Mouse (Mus musculus): Measurements from ENCODE around the gene Samt1. TPM values are rescaled to one million over a fixed set of nuclear protein-coding genes. Genes with fewer than 3 reads are reported as not detected.
"Not testable (repeated sequence)": the region's sequence is repeated elsewhere in the genome, so short reads cannot be mapped to it uniquely, and the experiment has no call there.

Gene Samt1
- polyA plus RNA-seq (2014; fragmentation: Nextera tagmentation; extraction: Ambion mirVana), result not detected in 2 replicates

DNA sequence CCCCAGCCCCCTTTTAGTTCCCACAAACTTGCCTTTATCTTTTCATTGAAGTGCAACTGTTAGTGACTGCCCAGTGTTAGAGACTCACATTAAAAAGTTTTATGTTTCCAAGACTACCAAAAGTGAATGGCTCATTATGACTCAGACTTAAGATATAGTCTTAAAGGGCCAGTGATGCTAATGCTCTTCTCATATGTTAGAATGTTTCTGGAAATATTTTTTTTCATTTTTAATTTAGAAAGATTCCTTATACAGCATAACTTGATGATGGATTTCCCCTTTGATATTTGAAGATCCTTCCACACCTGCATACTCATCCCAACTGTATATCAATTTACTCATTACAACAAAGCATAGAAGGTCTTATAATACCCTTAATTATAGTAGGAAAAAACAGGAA is at the start of gene Samt1:
TSS of gene Samt1 (minus strand) at position 101 of the 400 bp plus-strand sequence.
- not testable (repeated sequence) for H3K4me3 ChIP-seq (ENCODE audit: low read depth, low read length); DNase-seq (ENCODE audit: low spot score); H3K4me1 ChIP-seq (replicated peaks; ENCODE audit: control insufficient read depth, insufficient read depth, low read length); ATAC-seq (replicated peaks; ENCODE audit: low FRiP score); H3K9ac ChIP-seq (ENCODE audit: low read depth, low read length); H3K9me3 ChIP-seq (ENCODE audit: control insufficient read depth, low read length); H3K27ac ChIP-seq (ENCODE audit: low read depth, low read length); H3K36me3 ChIP-seq (ENCODE audit: control insufficient read depth, insufficient read depth, low read length); H3K4me2 ChIP-seq; H3K27me3 ChIP-seq (replicated peaks; ENCODE audit: control insufficient read depth, insufficient read depth, low read length)

DNA sequence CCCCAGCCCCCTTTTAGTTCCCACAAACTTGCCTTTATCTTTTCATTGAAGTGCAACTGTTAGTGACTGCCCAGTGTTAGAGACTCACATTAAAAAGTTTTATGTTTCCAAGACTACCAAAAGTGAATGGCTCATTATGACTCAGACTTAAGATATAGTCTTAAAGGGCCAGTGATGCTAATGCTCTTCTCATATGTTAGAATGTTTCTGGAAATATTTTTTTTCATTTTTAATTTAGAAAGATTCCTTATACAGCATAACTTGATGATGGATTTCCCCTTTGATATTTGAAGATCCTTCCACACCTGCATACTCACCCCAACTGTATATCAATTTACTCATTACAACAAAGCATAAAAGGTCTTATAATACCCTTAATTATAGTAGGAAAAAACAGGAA is 42.5 kb upstream of the Samt1 start, which contains the start of gene Gm10057:
TSS of gene Gm10057 (minus strand) at position 101 of the 400 bp plus-strand sequence.
- H3K4me1 ChIP-seq (replicated peaks; ENCODE audit: control insufficient read depth, insufficient read depth, low read length); ATAC-seq (replicated peaks; ENCODE audit: low FRiP score); DNase-seq (ENCODE audit: low spot score); H3K9me3 ChIP-seq (ENCODE audit: control insufficient read depth, low read length); H3K4me2 ChIP-seq; H3K27me3 ChIP-seq (replicated peaks; ENCODE audit: control insufficient read depth, insufficient read depth, low read length); H3K36me3 ChIP-seq (ENCODE audit: control insufficient read depth, insufficient read depth, low read length); H3K4me3 ChIP-seq (ENCODE audit: low read depth, low read length); H3K27ac ChIP-seq (ENCODE audit: low read depth, low read length); H3K9ac ChIP-seq (ENCODE audit: low read depth, low read length): not testable (repeated sequence)

- H3K4me1 ChIP-seq (replicated peaks; ENCODE audit: control insufficient read depth, insufficient read depth, low read length); H3K9me3 ChIP-seq (ENCODE audit: control insufficient read depth, low read length); ATAC-seq (replicated peaks; ENCODE audit: low FRiP score); H3K27ac ChIP-seq (ENCODE audit: low read depth, low read length); H3K27me3 ChIP-seq (replicated peaks; ENCODE audit: control insufficient read depth, insufficient read depth, low read length); H3K9ac ChIP-seq (ENCODE audit: low read depth, low read length); H3K36me3 ChIP-seq (ENCODE audit: control insufficient read depth, insufficient read depth, low read length); H3K4me3 ChIP-seq (ENCODE audit: low read depth, low read length); H3K4me2 ChIP-seq; DNase-seq (ENCODE audit: low spot score): not testable (repeated sequence)
Observed at GRCm38 (mm10) chrX:154033727-154034126, 21.3 kb upstream of the Samt1 start, which contains the start of gene 4921511M17Rik. Gene 4921511M17Rik (minus strand): TSS chrX:154033827.

- WGBS, result no CpG with 5 or more reads among the region's 2 CpGs
- H3K27ac ChIP-seq (ENCODE audit: low read depth, low read length); H3K4me2 ChIP-seq; H3K4me3 ChIP-seq (ENCODE audit: low read depth, low read length); H3K27me3 ChIP-seq (replicated peaks; ENCODE audit: control insufficient read depth, insufficient read depth, low read length); ATAC-seq (replicated peaks; ENCODE audit: low FRiP score); H3K4me1 ChIP-seq (replicated peaks; ENCODE audit: control insufficient read depth, insufficient read depth, low read length); H3K9ac ChIP-seq (ENCODE audit: low read depth, low read length); H3K9me3 ChIP-seq (ENCODE audit: control insufficient read depth, low read length); DNase-seq (ENCODE audit: low spot score); H3K36me3 ChIP-seq (ENCODE audit: control insufficient read depth, insufficient read depth, low read length): not testable (repeated sequence)
Observed at GRCm38 (mm10) chrX:153976914-153977313, 35.5 kb downstream of the Samt1 start.

DNA sequence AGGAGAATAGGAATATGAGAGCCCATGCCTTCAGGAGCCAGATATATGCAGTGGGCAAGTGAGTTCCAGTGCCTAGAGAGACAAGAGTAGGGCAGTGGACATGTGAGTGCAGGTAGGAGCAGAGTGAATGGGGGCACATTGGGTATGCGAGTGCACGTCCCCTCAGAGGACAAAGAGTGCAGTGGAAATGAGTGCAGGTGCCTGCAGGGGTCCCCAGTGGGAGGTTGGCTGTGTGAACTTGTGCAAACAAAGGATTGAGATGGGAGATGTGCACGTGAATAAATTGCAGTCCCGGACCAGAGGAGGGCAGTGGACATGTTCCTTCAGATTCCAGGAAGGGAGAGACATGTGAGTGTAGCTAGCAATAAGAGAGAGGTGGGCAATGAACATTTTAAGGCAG is 36.0 kb downstream of the Samt1 start:
- H3K4me3 ChIP-seq (ENCODE audit: low read depth, low read length); H3K27me3 ChIP-seq (replicated peaks; ENCODE audit: control insufficient read depth, insufficient read depth, low read length); H3K36me3 ChIP-seq (ENCODE audit: control insufficient read depth, insufficient read depth, low read length); H3K9me3 ChIP-seq (ENCODE audit: control insufficient read depth, low read length); H3K9ac ChIP-seq (ENCODE audit: low read depth, low read length); ATAC-seq (replicated peaks; ENCODE audit: low FRiP score); H3K4me2 ChIP-seq; DNase-seq (ENCODE audit: low spot score); H3K27ac ChIP-seq (ENCODE audit: low read depth, low read length); H3K4me1 ChIP-seq (replicated peaks; ENCODE audit: control insufficient read depth, insufficient read depth, low read length): not testable (repeated sequence)
- 27% methylated on average over 4 of the region's 4 CpGs for WGBS

DNA sequence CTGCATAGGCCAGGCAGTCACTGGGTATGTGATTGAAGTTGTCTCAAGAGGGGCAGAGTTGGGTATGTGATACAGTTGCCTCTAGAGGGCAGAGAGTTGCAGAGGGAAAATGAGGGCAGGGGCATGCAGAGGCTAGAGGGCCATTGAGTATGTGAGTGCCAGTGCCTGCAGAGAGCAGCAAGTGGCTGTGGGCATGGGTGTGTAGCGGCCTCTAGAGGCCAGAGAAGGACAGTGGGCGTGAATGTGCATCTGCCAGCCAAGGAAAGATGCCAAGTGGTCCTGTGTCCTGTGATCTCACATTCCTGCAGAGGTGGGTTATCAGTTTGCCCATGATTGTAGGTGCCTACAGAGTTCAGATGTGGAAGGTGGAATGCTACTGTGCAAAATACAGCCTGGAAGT is 38.0 kb downstream of the Samt1 start:
- H3K27ac ChIP-seq (ENCODE audit: low read depth, low read length), result no peak overlapping the region
- H3K4me3 ChIP-seq (ENCODE audit: low read depth, low read length), result no peak overlapping the region
- no peaks in the 10 kb centered on the region for H3K27me3 ChIP-seq (replicated peaks; ENCODE audit: control insufficient read depth, insufficient read depth, low read length)
- WGBS, result 12% methylated on average over 2 of the region's 2 CpGs
- H3K4me1 ChIP-seq (replicated peaks; ENCODE audit: control insufficient read depth, insufficient read depth, low read length), result no peaks in the 10 kb centered on the region
- no peak overlapping the region for H3K4me2 ChIP-seq
- H3K9me3 ChIP-seq (ENCODE audit: control insufficient read depth, low read length), result no peaks in the 10 kb centered on the region
- H3K9ac ChIP-seq (ENCODE audit: low read depth, low read length), result no peak overlapping the region
- no peaks in the 10 kb centered on the region for H3K36me3 ChIP-seq (ENCODE audit: control insufficient read depth, insufficient read depth, low read length)
- DNase-seq (ENCODE audit: low spot score), result no peak
- no peak for ATAC-seq (replicated peaks; ENCODE audit: low FRiP score)

DNA sequence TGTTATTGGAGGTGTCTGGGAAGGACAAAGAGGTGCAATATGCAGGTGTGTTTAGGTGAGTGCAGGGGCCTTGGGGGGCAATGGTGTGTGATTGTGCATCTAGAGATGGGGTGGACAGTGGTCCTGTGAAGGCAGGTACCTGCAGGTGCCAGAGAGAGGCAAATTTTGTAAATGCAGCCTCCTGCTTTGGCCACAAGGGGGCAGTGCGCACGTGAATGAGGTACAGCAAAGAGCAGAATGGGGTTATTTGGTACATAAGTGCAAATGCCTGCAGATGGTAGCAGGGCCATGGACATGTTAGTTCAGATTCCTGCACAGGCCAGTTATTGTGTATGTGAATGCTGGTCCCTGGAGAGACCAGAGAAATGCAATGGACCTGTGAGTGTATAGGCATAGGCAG is 59.6 kb downstream of the Samt1 start:
- not testable (repeated sequence) for H3K4me3 ChIP-seq (ENCODE audit: low read depth, low read length); H3K4me2 ChIP-seq; H3K9ac ChIP-seq (ENCODE audit: low read depth, low read length); H3K4me1 ChIP-seq (replicated peaks; ENCODE audit: control insufficient read depth, insufficient read depth, low read length); H3K36me3 ChIP-seq (ENCODE audit: control insufficient read depth, insufficient read depth, low read length); H3K27ac ChIP-seq (ENCODE audit: low read depth, low read length); ATAC-seq (replicated peaks; ENCODE audit: low FRiP score); H3K27me3 ChIP-seq (replicated peaks; ENCODE audit: control insufficient read depth, insufficient read depth, low read length); DNase-seq (ENCODE audit: low spot score); H3K9me3 ChIP-seq (ENCODE audit: control insufficient read depth, low read length)
- no CpG with 5 or more reads among the region's 2 CpGs for WGBS

Other genes with a start within 250 kb of the Samt1 start
- 14.2 and 15.9 TPM in 2 replicates for gene Spin2c, start 180.4 kb downstream of the Samt1 start, polyA plus RNA-seq (2014; fragmentation: Nextera tagmentation; extraction: Ambion mirVana)
- gene 4921511M17Rik, start 21.2 kb upstream of the Samt1 start, polyA plus RNA-seq (2014; fragmentation: Nextera tagmentation; extraction: Ambion mirVana), result not detected in 2 replicates
- not detected in 2 replicates for gene Gm10057, start 42.4 kb upstream of the Samt1 start, polyA plus RNA-seq (2014; fragmentation: Nextera tagmentation; extraction: Ambion mirVana)
- not detected in 2 replicates for gene Gm15140, start 108.0 kb upstream of the Samt1 start, polyA plus RNA-seq (2014; fragmentation: Nextera tagmentation; extraction: Ambion mirVana)